Mouse (Mus musculus) spleen, adult 2 months (tissue): ENCODE measurements around the gene Otop1.

ENCODE experiments used
- CTCF ChIP-seq: fragments of 200-500 bp; IDR thresholded peaks from 2 replicates; pipeline ENCODE4 v1.5.1; 2011; ENCODE audit warnings: mild to moderate bottlenecking, inconsistent platforms; ENCODE audit not compliant: insufficient read depth, insufficient read length, insufficient replicate concordance; ENCODE audit errors: extremely low read depth
- POLR2A ChIP-seq: fragments of 200-500 bp; IDR thresholded peaks from 2 replicates; pipeline ENCODE4 v1.6.1; 2011; ENCODE audit warnings: low read depth, low read length, inconsistent platforms

- TF ChIP-seq CTCF (no peak), POLR2A (no peak)
Observed at GRCm38 (mm10) chr5:38318966-38319786, 43.4 kb downstream of the Otop1 start, which contains the start of gene Drd5.
